Mouse (Mus musculus) brain, adult 2 months (tissue): Measurements from ENCODE around the gene Cyb561a3.

Experiments used
- DNase-seq: peaks from one replicate; pipeline ENCODE4 v3.0.0; 2011; ENCODE audit warnings: low read depth, low spot score

The Cyb561a3 gene

GRCm38 (mm10) chr19:10590301-10590700 is 13.3 kb downstream of the Cyb561a3 start:
- DNase-seq: no peak

- DNase-seq: no peak
Measured at GRCm38 (mm10) chr19:10591659-10592377, 14.8 kb downstream of the Cyb561a3 start.

DNA sequence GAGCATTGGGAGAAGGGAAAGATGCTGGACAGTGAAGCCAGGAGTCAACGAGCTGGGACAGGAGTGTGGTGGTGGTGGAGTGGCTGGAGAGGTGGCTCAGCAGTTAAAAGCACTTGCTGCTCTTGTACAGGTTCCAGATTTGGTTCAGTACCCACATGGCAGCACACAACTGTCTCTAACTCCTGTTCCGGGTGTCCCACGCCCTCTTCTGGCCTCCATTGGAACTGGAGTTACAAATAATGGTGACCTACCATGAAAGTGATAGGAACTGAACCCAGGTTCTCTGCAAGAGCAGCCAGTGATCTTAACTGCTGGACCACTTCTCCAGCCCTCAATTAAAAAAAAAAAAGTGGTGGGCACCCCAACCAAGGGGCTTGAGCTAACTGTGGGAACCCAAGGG is 21.2 kb downstream of the Cyb561a3 start:
- DNase-seq: no peak

DNA sequence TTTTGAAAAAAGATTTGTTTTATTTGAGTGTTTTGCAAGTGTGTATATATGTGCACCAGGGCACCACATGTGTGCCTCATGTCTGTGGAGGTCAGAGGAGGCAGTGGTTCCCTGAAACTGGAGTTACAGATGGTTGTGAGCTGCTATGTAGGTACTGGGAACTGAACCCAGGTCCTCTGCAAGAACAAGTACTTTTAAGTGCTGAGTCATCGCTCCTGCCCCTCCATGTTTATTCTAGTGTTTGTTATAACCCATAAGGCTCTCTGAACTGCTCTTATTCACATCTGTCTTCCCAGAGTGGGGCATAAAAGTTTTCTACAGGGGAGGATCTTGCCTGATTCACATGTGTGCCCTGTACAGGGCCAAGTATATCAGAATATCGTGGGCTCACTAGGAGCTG is 22.7 kb downstream of the Cyb561a3 start:
- DNase-seq: no peak

- peak; percentile 52 for DNase-seq
Measured at GRCm38 (mm10) chr19:10602247-10602769, 25.3 kb downstream of the Cyb561a3 start.

GRCm38 (mm10) chr19:10602787-10603186 is 25.8 kb downstream of the Cyb561a3 start:
- peak; percentile 96 for DNase-seq

- DNase-seq: peak; percentile 25
Measured at GRCm38 (mm10) chr19:10603660-10604523, 26.9 kb downstream of the Cyb561a3 start.

- DNase-seq: peak; percentile 8
Measured at GRCm38 (mm10) chr19:10604534-10604933, 27.6 kb downstream of the Cyb561a3 start.

- peak; percentile 99 for DNase-seq
Measured at GRCm38 (mm10) chr19:10605293-10605900, 28.4 kb downstream of the Cyb561a3 start, which contains the start of the genes Ddb1 and Tkfc. Gene Ddb1, plus strand, starts transcription at chr19:10605327. Gene Tkfc, minus strand, starts transcription at chr19:10605654.

DNA sequence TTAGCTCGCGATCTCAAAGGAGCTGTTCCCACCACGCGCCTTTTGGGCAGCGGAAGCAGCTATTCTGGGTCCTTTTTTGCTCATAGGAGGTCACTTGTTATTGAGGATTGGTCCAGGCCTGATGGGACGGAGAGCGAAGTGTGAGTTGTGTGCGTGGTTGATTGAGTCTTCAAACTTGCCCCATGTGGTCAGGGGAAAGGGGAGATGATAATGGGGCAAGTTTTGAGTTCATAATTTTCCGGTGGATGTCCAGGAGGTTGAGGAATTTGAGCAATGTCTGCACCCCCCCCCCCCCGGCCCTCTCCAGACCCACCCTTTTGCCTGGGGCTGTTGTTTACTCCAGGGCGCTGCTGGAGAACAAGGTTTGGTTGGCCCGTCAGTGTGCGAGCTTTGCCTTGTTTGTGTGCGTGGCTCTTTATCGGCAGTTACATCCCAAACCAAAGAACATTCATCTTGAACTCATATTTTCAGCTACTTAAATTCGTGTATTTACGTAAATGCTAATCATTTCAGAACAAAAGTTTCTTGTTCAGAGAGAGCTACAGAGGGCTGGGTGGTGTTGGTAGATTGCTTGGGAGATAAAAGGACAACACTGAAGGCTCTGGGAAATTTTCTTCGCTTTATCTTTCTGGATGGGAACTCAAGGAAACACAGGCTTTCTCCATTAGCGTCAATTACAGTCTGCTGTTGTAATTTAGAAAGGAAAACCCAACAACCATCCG is 29.1 kb downstream of the Cyb561a3 start:
- DNase-seq: peak; percentile 21

DNA sequence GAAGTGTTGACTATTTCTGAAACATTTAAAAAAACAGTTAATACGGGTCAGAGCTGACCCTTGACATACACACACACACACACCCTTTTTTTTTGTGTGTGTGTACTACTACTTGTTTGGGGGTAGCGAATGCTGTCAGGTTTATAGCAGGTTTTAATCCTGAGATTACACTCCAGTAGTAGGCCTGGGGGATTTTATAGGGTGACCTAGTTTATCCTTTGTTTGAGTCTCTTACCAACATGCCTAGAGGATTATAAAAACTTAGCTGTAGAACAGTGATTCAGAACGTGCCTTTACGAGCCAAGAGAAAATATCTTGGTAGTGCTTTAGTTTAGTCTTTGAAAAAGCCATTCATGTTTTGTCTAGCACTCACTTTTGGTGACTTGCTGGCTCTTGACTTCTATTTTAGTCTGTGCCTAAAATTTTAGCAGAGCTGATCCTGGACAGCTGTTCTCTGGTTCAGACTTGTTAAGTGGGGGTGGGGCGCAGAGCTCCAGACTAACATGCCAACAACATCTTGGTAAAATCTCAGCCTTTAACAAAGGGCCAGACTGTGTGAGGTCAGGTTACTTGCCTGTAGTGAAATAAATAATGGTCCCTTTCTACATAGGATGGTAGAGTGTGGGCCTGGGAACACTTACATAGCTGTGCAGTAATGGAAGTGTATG is 31.7 kb downstream of the Cyb561a3 start:
- DNase-seq: no peak

GRCm38 (mm10) chr19:10634106-10634871 is 57.3 kb downstream of the Cyb561a3 start, which contains the start of gene Vwce:
Gene Vwce, plus strand, starts transcription at chr19:10634213.
- DNase-seq: peak; percentile 62

GRCm38 (mm10) chr19:10634872-10635318 is 57.9 kb downstream of the Cyb561a3 start:
- DNase-seq: peak; percentile 82

DNA sequence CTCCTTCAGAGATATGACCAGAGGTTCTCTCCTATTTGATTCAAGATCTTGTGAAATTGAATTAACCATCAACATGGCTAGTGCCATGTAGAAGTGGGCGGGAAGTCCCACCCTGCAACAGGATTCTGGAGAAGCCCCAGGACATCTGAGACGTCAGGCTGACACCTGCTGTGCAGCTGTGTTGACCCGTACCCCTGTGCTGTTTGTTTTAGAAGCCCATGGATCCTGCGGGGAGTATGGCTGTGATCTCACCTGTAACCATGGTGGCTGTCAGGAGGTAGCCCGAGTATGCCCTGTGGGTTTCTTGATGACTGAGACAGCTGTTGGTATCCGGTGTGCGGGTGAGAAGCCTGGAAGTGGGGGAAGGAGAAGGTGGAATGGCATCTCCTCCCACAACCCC is 60.9 kb downstream of the Cyb561a3 start:
- no peak for DNase-seq

- peak; percentile 21 for DNase-seq
Measured at GRCm38 (mm10) chr19:10640080-10640479, 63.1 kb downstream of the Cyb561a3 start.

DNA sequence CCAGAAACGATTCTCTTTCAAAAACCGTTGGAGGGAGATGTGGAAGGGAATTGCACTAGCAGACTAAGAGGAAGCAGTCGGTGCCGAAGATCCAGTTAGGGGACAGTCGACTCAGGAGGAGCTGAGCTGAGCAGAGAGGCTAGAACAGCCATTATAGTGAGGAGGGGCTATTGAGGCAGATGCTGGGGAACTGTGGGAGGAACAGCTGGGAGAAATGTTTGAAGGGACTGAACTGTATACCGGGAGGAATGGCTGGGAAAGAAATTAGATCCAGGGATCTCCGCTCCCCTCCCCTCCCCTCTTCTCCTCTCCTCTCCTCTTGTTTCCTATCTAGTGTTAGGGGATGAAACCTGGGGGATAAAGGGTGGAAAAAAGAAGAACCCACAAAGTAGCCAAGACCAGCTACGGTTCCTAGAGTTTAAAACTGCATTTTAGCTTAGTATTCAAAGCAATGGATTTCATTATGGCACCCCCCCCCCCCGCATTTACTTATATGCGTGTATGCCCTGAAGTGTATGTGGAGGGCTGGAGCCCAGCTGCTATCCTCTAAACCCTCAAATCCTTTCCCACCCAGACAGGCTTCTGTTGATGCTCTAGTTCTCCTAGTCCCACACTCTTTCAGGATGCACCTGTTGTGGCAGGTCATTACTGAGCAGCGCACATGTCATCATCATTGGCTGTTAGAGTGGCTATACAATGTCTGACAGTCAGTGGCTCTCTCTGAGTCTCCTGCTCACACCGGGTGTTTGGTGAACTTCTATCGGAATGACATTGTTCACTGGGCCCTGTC is 63.8 kb downstream of the Cyb561a3 start:
- no peak for DNase-seq
